Mouse (Mus musculus) thymus, adult 2 months (tissue): Measurements from ENCODE around the gene Zmiz1. TPM values are rescaled to one million over a fixed set of nuclear protein-coding genes. Genes with fewer than 3 reads are reported as not detected.

ENCODE experiments used
- DNase-seq: peaks from one replicate; pipeline ENCODE4 v3.0.0; 2021
- H3K27ac ChIP-seq: fragments of 200-500 bp; 2 replicates; pipeline ENCODE4 v1.5.1; 2012; ENCODE audit warnings: low read length, control low read depth; ENCODE audit not compliant: control insufficient read depth, insufficient read depth
- H3K27me3 ChIP-seq: fragments of 200-500 bp; 2 replicates; pipeline ENCODE4 v1.6.1; 2012; ENCODE audit warnings: mild to moderate bottlenecking, low read length, moderate library complexity, mixed read lengths; ENCODE audit not compliant: control insufficient read depth, insufficient read depth
- H3K36me3 ChIP-seq: fragments of 200-500 bp; 2 replicates; pipeline ENCODE4 v1.6.1; 2012; ENCODE audit warnings: mild to moderate bottlenecking, low read length, moderate library complexity; ENCODE audit not compliant: control insufficient read depth, insufficient read depth
- H3K4me1 ChIP-seq: fragments of 200-500 bp; replicated peaks from 2 replicates; pipeline ENCODE4 v1.6.1; 2012; ENCODE audit warnings: low read length; ENCODE audit not compliant: control insufficient read depth, insufficient read depth
- H3K4me3 ChIP-seq: fragments of 200-500 bp; 2 replicates; pipeline ENCODE4 v1.5.1; 2012; ENCODE audit warnings: mild to moderate bottlenecking, low read length, control low read depth, moderate library complexity; ENCODE audit not compliant: control insufficient read depth, insufficient read depth
- CTCF ChIP-seq: fragments of 200-500 bp; IDR thresholded peaks from 2 replicates; pipeline ENCODE4 v1.5.1; 2012; ENCODE audit warnings: mild to moderate bottlenecking, control low read depth, low read length, moderate library complexity, borderline replicate concordance; ENCODE audit not compliant: control insufficient read depth, poor library complexity, insufficient read depth; ENCODE audit errors: extremely low read depth
- POLR2A ChIP-seq: fragments of 200-500 bp; IDR thresholded peaks from 2 replicates; pipeline ENCODE4 v1.6.1; 2012; ENCODE audit warnings: mild to moderate bottlenecking, low read length, control low read depth, moderate library complexity; ENCODE audit not compliant: control insufficient read depth, poor library complexity, insufficient read depth; ENCODE audit errors: extremely low read depth
- WGBS: fragments of 180-500 bp; shearing (Covaris S2); methylation state at CpG from one replicate; pipeline ENCODE4 v1.1.7; 2018; 5-methylcytosine and 5-hydroxymethylcytosine counted together
- polyA plus RNA-seq: library from polyadenylated mRNA; depleted of rRNA; stranded (reverse); fragments of >200 nt; gene quantifications from 2 replicates; pipeline ENCODE4 v1.2.3, GENCODE M21; 2012

The Zmiz1 gene
- polyA plus RNA-seq, 1 experiment, result 58.9 TPM

DNA sequence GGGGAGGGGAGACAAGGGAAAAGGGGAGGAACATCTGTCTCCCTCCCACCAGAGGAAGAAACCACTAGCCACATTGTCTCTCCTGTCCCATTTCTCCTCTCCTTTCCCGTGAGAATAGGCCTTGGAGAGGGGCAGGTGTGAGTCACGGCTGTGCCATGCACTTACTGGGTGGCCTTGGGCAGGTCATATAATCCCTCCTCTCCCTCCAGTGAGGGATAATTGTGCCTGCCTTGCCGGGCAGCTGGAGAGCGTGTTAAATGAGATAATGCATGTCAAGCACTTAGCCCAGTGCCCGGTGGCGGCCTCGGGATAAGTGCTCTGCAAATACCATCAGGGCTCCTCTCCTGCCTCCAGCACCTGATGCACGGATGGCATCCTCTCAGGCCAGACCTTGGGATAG lies 95.8 kb downstream of the Zmiz1 start:
- WGBS, result 82% methylated on average over 8 of the region's 8 CpGs
- no peak overlapping the region for H3K4me3 ChIP-seq
- H3K27me3 ChIP-seq, result no peaks in the 10 kb centered on the region
- no peak for DNase-seq
- TF ChIP-seq POLR2A, result no peak
- TF ChIP-seq CTCF, result no peak
- no peaks in the 10 kb centered on the region for H3K36me3 ChIP-seq
- H3K27ac ChIP-seq, result no peak overlapping the region
- H3K4me1 ChIP-seq, result peaks cover 39% of the 10 kb centered on the region

DNA sequence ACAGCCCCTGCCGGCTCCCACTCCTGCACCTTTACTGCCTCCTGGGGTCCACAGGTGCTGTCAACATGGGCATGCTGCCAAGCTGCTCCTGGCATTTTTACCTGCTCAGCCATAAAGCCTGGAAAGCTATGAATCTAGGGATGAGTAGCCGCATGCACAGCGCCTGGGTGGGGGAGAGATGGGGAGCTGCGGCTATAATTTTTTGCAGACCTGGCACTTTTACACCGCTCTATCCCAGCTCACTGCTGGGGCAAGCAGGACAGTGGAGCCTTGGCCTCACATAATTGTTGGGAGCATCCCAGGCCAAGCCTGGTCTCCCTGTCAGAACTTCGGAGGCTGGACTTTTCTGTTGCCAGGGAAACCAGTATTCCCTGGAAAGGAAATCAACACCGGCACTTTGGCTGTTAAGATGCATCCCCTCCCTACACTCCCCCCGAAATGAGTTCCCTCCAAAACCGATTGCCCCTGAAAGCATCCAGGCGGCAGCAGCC lies 96.4 kb downstream of the Zmiz1 start:
- H3K4me3 ChIP-seq, result no peak overlapping the region
- TF ChIP-seq CTCF, result no peak
- no peak for TF ChIP-seq POLR2A
- no peaks in the 10 kb centered on the region for H3K27me3 ChIP-seq
- no peak overlapping the region for H3K27ac ChIP-seq
- no peaks in the 10 kb centered on the region for H3K36me3 ChIP-seq
- peaks cover 39% of the 10 kb centered on the region for H3K4me1 ChIP-seq
- no peak for DNase-seq
- 93% methylated on average over 10 of the region's 10 CpGs for WGBS

DNA sequence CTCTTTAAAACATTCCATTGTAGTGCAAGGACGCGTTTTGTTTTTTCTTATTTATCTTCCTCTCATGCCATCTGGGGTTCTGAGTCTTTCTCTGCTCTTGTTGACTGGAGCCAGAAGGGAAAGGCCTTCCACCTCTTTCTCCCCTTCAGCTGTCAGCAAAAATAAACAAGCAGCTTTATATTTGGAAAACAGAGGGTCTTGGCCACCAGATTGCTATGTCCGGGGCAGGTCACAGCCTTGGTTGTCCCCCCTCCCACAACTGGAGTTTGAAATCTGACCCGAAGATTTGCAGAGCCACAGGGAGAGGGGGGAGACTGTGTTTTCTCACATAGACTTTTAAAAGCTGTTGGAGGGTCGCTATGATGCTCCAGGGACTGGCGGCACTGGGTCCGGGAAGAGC lies 96.9 kb downstream of the Zmiz1 start:
- DNase-seq, result no peak
- no peak for TF ChIP-seq CTCF
- no peak for TF ChIP-seq POLR2A
- Histone ChIP-seq H3K36me3 (no peaks in the 10 kb centered on the region), H3K4me1 (peaks cover 40% of the 10 kb centered on the region), H3K27ac (no peak overlapping the region), H3K27me3 (no peaks in the 10 kb centered on the region), H3K4me3 (no peak overlapping the region)
- WGBS, result 89% methylated on average over 7 of the region's 7 CpGs

DNA sequence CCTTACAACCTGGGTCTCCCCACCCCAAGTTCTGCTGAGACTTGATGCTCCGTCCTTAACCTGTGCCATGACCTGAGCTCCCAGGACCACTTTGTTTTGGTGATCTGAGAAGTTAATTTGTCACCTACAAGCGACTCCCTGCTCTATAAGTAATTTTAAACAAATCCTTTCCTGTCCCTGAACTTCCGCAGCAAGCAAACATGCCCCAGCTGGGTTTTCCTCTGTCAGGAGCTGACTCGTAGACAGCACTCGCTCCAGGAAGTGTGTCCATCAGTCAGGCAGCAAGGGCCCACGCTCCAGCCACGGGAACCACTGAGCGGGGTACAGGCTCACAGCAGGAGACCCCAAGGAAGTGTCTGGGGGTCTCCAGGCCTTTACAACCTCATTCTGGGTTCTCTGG lies 98.0 kb downstream of the Zmiz1 start:
- no peak for DNase-seq
- no peak for TF ChIP-seq CTCF
- H3K36me3 ChIP-seq, result no peaks in the 10 kb centered on the region
- H3K27me3 ChIP-seq, result no peaks in the 10 kb centered on the region
- H3K4me3 ChIP-seq, result no peak overlapping the region
- peaks cover 37% of the 10 kb centered on the region for H3K4me1 ChIP-seq
- 60% methylated on average over 8 of the region's 8 CpGs for whole genome bisulfite sequencing
- no peak overlapping the region; the same call in 1 of the 2 replicates for H3K27ac ChIP-seq

DNA sequence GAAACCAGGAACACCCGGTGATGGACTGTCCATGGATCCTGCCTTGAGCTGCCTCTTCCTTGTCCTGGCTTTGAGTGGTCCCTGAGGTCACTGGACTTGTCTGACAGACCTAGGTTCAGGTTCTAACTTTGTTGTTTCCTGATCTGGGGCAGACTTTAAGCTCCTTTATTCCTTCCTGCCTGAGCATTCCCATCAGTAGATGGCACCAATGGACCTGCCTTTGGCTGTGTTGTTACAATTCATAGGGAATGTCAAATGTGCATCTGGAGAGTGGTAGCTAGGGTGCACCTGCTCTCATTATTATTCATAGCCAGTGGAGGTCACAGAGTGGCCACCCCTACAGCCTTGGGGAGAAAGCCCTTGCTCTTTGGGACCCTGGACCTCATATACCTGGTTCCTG lies 99.5 kb downstream of the Zmiz1 start:
- 90% methylated on average over 1 of the region's 1 CpGs for WGBS

DNA sequence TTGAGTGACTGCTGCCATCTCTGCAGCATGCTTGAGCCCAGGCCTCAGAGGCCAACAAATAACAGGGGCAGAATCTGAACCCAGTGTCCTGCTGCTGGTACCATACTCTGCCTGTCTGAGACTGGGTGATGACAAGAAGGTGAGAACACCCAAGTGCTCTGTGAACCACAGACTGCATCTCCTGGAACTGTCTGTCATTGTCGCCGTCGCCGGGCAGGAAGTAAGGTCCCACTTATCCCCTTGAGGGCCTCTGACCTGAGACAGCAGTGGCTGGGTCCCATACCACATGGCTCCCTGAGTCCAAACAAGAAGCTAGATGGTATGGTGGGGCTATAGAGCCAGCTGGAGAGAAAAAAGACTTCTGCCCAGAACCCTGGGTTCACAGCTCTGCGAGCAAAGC lies 100.9 kb downstream of the Zmiz1 start:
- DNase-seq, result peak; percentile 43

More for the DNA sequence above, 99.5 kb downstream of the Zmiz1 start:
- Histone ChIP-seq H3K4me3 (no peak overlapping the region), H3K27me3 (no peaks in the 10 kb centered on the region), H3K36me3 (no peaks in the 10 kb centered on the region), H3K27ac (no peak overlapping the region), H3K4me1 (peaks cover 42% of the 10 kb centered on the region)
- TF ChIP-seq CTCF (no peak), POLR2A (no peak)
- no peak for DNase-seq

DNA sequence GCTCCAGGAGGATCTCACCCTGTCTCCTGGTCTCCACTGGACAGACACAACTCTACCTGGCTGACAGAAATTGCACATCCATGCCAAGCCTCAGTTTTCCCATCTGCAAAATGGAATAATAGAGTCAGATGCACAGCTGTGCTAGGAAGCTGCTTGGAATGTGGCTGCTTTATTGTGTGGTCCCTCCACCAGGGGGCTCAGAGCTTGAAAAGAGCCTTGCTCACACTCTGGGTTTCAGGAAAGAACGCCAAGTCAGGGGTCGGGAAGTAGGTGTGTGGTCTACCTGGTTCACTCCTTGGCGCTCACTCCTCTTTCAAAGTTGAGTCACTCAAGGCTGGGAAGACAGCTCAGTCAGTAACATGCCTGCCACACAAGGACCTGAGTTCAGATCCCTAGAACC lies 101.9 kb downstream of the Zmiz1 start:
- H3K27me3 ChIP-seq, result no peaks in the 10 kb centered on the region
- WGBS, result 93% methylated on average over 3 of the region's 3 CpGs
- no peak overlapping the region for H3K4me3 ChIP-seq
- no peak for DNase-seq
- no peak overlapping the region for H3K27ac ChIP-seq
- TF ChIP-seq POLR2A (no peak), CTCF (0 out of 2 replicates have a peak, but pooled peaks have one; percentile 19)
- no peaks in the 10 kb centered on the region for H3K36me3 ChIP-seq
- H3K4me1 ChIP-seq, result peaks cover 47% of the 10 kb centered on the region

More for the DNA sequence above, 100.9 kb downstream of the Zmiz1 start:
- Histone ChIP-seq H3K36me3 (no peaks in the 10 kb centered on the region), H3K4me1 (peaks cover 41% of the 10 kb centered on the region), H3K27ac (0 out of 2 replicates have a peak overlapping the region, but pooled peaks have one; percentile 20), H3K27me3 (no peaks in the 10 kb centered on the region), H3K4me3 (no peak overlapping the region)
- TF ChIP-seq CTCF (no peak), POLR2A (no peak)
- WGBS, result 22% methylated on average over 5 of the region's 5 CpGs
